Mouse (Mus musculus) ES-CJ7 (cell line): ENCODE measurements around the gene Mettl24.
A peak's percentile ranks its signal among the peaks of the same experiment; 100 is the strongest.

ENCODE experiments used
- DNase-seq: peaks from one replicate; pipeline ENCODE4 v3.0.0; 2011; ENCODE audit warnings: low read depth, low spot score

The Mettl24 gene

DNA sequence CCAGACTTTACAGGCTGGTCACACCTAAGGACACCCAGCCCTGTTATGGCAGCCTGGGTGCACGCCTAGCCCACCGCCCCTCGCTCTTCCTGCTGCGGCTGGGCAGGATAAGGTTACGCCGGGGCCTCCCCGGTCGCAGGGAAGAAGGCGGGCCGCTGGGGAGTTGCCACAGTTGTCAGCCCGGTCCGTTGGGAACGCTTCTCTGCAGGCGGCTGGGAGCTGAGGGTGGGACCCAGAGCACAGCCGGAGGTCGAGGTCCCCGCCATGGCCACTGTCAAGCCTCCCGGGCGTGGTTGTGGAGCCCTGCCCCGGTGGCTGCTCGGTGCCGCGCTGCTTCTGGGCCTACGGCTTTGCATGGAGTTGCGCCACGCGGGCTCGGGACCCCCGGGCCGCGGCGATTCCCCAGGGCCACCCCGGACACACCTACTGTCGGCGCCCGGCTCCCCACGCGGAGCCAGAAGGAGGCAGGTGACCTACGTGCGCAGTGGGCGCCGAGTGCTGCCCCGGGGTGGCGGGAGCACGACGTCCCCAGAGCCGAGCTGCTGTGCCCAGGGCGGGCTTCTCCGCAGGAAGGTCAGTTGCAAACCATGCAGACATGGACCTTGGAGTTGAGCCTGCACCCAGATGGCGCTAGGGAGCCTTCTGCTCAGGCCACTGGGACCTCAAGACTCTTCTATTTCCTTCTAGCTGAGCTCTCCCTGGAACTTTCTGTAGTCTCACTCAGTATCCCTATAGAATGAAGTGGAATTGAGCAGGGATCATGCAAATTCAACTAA is at the start of gene Mettl24:
TSS of gene Mettl24 (plus strand) at position 191 of the 776 bp plus-strand sequence.
- peak; percentile 69 for DNase-seq

DNA sequence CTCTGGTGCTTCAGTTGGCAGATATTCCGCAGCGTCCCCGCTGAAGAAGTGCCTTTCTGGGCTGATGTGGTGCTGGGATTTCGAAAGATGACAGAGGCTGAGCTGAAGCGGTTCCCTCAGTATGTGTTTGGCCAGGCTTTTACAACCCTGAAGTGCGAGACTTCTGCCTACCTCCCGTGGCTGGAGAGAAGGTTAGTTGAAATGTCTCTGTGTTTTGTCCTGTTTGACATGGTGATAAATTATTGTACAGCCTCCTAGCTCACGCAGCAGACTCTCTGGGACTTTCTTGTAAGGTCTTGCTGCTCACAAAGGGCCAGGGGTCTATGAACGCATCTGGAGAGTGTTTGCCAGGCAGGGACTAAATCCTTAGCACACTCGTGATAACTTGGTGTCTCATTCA is 45.8 kb upstream of the Mettl24 start:
- no peak for DNase-seq

DNA sequence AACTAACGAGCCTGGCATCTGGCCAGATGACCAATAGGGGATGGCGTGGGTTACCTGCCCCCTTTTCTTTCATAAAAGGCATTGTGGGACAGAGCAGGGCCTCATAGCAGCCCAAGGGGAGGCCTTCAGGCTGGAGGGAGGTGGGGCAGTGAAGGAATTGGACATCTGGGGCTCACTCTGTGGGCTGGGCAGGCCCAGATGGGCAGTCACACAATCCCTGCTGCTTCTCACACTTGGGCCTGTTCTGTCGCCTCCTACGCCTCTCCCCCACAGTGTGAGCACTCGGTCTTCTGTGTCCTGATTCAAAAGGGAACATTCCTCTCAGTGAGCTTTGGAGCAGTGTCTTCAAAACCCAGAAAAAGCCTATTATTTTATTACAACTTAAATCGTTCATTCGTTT is 44.8 kb upstream of the Mettl24 start:
- DNase-seq: no peak

DNA sequence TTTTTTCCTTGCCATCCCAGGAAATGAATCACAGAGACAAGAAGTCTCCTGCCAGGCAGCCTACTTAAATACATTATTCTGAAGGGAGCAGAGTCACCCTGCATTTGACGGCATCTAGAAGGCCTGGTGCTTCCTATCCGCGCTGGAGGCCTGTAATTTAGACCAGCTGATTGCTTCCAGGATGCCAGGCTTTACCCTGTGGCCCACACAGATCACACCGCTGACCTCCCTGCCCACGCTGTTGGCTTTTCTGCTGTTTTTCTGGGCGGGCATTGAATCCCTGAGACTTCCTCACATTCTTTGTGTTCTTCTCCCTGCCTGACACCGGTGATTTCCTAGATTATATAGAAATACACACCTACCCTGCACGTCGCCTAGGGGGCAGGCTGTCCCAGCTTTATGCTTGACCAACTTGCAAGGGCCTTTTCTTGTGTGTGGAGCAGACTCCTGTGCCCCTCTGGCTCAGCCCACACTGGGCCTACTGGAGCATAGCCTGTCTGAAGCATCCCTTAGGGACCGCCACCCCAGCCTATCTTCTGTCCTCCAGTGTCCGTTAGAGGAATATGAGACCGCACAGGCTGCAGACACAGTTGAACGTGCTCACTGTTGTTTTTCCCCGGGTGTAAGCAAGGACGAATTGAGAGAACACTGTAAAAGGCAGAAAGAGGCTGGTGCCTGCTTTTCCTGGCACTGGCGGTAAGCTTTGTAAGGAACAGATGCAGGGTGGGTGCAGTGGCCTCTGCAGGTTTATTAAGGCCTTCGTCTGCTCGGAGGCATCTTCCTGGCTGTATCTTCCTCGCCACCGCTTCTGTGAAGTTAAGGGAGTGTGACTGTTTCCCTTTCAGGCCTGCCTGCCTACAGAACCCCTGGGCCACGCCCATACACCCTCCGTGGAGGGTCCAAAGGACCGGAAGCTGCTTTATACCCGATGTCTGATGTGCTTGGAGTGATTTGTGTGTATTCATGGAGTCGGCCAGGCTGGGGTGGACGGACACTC is 44.0 kb upstream of the Mettl24 start:
- DNase-seq: peak; percentile 16

DNA sequence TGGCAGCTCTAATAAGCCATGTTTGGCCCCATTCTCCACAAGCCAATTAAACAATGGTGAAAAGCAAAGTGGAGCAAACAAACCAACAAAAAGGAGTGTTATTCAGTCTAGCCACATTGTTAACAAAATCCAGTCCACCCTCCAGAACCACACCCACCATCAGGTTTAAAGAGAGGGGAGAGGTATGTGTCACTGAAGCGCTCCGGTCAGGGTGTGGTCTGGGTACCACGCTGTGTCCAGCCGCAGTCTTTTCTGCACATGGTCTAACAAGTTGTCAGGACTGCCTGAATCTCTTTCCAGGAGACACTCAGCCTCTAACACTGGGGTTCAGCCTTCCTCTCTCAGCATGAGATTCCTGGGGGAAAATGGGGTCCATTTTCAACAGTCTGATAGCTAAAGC is 42.7 kb upstream of the Mettl24 start:
- peak; percentile 51 for DNase-seq

DNA sequence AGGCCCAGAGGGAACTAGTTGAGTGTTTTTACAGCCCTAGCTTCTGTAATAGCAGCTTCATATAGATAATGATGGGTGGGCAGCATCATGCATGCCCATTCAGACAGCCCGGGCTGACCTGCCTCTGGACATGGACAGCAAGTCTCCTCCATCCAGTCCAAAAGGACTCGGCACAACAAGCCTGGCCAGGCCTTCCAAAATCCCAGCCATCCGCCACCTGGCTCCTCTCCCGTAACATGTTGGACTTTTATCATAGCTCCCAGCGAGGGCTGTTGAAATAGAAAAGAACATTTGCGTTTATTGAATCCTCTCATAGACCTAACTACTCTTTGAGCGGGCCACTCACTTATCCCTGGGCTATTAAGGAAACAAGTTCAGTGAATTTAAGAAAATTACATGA is 41.2 kb upstream of the Mettl24 start:
- no peak for DNase-seq

DNA sequence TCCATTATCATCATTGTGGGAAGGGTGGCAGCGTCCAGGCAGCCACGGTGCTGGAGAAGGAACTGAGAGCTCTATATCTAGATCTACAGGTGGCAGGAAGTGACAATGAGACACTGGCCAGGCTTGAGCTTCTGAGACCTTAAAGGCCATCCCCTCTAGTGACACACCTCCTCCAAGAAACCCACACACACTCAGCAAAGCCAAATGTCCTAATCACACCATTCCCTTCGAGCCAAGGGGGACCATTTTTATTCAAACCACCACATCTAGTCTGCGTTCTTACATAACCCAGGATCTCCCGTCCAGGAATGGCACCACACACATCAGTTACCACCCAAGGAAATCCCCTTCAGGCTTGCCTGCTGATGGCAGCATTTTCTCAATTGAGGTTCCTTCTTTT is 40.0 kb upstream of the Mettl24 start:
- no peak for DNase-seq

DNA sequence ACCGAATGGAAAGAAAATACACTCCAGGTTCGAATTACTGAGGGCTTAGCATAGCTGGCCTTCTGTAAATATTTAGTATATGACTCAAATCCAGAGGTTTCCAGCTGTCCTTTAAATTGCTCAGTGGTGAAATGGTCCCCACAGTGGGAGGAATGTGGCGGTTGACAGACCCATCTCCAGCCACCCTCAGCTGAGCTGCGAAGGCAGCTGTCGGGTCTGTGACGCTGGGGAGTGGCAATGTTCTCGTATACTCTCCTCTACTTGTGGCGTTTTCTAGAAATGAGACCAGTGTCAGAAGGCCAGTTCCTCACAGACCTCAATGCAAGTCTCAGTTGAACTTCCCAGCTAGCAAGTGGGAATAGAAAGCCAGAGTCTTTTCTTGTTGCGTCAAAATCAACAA is 38.6 kb upstream of the Mettl24 start:
- no peak for DNase-seq

DNA sequence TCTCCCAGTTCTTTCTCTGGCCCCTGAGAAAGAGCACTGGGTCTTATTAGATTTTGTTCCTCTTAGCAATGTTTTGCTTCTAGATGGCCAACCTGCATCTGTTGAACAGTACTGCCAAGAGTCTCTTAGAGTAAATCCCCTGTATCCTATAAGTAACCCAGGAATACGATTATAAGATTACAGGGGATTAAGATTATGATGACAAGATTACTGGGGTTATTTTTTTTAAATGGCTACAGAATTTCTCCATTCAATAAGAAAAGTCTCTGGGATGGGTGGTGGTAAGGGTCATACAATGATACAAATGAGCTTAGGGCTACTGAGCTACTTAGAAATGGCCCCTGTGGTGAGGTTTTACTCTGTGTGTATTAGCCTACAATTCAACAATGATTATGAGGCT is 37.7 kb upstream of the Mettl24 start:
- no peak for DNase-seq

DNA sequence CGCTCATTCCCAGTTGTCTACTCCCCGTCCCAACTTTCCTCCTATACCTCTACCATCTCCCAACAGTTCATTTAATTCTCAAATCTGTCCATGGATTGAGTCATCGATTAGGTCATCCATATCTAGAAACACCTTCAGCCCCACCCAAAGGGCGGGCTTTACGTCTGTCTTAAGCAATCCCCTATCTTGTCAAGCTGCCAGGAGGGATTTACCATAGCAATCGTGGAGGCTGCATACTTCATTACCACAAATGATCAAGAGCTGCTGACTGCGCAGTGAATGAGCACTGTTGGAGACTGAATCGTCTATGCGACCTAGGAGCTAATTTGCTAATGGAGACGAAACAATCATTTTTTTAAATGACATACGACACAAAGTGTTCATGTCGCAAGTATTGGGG is 34.3 kb upstream of the Mettl24 start:
- DNase-seq: no peak

DNA sequence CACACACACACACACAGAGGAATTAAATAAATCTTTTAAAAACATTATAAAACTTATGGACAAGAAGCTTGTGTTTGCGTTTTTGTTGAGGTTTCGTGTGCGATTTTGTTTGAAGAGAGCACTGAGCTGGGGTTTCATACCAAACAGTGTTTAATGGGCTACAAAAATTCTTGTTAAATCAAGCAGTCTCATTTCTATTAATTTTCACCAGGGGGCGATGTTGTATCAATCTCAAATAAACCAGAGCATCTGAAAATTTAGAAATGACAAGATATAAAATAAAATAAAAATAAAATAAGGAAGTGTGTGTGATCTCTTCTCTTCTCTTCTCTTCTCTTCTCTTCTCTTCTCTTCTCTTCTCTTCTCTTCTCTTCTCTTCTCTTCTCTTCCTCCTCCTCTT is 33.4 kb upstream of the Mettl24 start:
- DNase-seq: peak; percentile 21

DNA sequence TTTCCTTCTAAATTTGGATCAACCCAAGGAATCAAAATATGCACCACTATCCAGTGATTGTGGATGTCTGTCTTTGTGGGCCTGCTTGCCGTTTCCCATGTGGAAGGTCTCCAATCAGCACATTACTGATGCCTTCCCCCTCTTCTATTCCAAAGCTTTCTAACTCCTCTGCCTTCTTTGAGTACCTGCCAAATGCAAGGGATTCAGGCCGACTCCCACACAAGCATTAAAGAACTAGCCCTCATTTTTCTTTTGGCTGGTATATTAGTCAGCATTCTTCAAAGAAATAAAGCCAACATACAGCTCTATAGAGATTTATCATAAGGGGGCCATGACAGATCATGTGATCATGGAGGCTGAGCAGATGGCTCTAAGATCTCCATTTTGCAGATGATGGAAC is 31.4 kb upstream of the Mettl24 start:
- DNase-seq: no peak

DNA sequence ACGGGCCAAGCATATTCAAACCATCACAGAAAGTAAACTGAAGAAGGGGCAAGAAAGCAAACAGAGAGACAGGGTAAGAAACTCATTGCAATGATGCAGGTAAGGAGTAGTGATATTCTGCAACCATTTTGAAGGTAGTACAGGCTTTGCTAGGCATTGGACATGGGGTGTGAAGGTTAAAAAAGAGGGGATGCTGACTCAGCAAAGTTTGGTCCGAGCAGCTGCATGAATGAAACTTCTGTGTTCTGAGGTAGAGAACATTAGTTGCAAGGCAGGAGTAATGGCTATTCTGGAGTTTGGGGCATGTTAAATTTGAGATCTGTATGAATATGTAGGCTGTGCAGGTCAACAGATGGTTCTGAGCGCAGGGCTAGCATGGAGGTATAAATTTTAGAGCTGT is 17.8 kb upstream of the Mettl24 start:
- no peak for DNase-seq

DNA sequence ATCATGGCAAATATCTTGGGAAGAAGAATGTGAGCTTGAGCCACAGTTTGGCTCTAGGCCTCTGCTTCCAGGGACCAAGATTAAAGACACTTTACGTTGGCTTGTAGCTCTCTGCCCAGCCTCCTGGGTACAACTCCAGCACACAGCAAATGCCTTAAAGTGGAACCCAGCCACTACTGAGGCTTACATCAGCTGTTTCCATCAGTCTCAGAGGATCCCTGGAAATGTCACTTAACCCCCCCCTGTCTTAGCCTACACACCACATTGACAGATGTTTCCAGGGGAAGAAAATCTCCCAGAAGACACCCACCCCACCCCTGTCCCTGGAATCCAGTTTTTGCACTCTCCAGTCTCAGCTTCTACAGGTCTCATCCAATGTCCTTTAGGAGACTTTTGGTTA is 16.1 kb upstream of the Mettl24 start:
- no peak for DNase-seq

DNA sequence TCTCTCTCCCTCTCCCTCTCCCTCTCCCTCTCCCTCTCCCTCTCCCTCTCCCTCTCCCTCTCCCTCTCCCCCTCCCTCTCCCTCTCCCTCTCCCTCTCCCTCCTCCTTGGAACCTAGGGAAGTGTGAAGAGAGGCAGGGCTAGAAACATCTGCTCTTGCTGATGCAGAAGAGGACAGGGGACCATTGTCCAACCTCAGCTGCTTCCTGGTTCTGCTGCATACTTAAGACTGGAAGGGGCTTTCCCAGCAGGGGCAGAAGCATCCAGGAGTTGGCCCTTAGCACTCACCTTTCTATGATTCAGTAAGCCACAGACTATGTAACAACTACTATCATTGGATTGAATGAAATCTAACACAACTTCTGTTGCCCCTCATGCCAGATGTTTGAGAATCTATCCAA is 14.4 kb upstream of the Mettl24 start:
- no peak for DNase-seq

DNA sequence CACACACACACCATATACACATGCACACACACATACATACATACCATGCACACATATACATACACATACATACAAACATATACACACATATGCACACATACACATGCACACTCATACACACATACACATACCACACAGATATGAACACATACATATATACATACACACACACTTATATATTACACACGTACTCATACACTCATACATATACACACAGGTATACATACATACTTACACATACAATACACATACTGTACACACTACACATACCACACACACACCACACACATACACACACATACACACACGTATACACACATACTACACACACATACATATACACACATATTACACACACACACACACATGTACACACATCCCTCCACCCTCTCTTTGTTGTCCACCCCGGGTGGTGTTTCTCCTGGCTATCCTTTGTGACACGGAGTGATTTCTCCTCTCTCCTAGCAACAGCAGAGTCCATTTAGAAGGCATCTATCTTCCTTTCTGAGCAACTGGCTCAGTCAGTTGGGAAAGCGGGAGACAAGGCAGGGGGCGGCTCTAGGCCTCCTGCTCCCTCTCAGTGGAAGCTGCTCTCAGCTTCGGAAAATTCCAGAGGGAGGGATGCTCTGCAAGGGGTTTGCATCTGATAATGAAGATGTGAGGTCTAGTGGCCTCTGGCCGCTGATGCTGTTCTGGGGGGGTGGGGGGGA is 10.3 kb upstream of the Mettl24 start:
- no peak for DNase-seq

DNA sequence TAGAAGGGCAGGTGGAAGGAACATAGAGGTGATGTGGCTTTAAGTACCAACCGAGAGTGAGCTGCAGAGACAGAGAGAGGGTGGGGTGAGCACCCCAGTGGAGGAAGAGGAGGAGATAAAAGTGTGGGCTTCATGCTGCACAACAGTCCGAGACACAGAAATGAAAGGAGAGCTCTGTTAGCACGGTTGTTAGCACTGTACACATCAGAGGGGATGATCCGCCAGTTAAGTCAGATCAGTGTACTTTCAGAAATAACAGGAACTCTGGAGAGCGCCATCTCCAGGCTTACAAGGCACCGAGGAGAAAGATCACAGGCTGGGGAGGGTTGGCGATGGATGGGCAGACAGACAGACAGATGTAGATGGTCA is 9.8 kb upstream of the Mettl24 start:
- DNase-seq: no peak

DNA sequence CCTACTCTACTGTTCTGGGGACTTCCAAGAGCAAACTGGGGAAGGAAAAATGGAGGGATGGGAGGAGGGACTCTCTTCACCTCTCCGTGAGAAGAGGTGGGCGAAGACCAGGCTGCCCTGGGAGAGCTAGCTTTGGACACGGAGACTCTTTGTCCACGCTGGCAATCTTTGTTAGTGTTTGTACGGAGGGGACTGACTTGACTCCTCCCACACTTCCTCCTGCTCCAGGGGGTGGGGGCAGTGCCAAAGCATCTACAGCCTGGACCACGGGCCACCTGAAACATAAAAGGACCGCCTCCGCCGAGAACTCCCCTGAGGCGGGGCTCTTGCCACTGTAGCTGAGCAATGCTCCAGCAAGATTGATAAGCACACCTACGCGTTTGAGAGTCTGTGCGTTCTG is 8.9 kb upstream of the Mettl24 start:
- DNase-seq: no peak

DNA sequence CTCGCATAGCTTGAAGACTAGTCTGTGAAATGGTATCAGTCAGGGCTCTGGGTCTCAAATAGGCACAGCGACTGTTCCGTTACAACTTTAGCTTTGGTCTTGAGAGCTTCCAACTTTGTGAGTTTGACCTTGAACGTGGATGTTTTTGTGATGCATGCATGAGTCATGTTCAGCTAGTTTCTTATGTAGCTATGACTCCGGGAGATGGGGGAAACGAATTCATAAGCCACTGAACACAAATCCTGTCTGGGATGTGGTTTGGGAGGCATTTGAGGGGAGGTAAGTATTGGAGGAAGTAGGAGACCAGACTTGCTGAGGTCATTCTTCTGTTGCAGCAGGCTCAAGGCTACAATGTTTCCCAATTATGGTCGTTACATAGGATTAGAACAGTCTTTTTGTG is 7.2 kb upstream of the Mettl24 start:
- no peak for DNase-seq

DNA sequence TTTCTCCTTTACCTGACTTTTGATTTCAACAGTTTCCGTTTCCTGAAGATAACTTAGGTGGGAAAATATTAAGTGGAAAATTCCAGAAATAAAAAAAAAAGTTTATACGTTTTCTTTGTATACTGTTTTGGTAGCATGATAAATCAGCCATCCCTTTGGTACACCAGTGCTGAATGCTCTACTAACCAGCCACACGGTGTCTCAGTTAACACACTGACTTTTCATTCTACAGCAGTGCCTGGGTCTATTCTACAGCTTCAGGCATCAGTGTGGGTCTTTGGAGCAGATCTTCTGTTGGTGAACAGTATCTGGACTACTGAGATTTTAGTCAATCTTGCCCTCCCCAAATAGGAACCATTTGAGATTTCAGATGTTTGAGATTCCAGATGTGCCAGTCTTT is 4.6 kb upstream of the Mettl24 start:
- no peak for DNase-seq

DNA sequence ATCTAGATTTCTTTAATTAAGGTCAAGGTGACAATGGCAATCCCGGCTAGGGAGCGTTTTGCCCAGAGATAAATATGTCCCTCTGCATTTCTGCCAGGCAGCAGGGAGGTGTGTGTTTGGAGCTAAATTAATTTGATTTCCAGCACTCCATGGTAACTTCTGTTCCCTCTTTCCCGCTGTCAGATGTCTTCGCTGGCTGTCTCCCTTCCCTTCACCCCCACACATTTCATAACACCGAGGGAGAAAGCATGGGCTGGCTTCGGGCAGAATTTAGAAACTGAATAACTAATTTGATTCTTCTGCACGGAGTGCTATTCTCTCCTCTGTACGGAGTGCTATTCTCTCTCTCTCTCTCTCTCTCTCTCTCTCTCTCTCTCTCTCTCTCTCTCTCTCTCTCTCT is 612 bp upstream of the Mettl24 start:
- DNase-seq: no peak

DNA sequence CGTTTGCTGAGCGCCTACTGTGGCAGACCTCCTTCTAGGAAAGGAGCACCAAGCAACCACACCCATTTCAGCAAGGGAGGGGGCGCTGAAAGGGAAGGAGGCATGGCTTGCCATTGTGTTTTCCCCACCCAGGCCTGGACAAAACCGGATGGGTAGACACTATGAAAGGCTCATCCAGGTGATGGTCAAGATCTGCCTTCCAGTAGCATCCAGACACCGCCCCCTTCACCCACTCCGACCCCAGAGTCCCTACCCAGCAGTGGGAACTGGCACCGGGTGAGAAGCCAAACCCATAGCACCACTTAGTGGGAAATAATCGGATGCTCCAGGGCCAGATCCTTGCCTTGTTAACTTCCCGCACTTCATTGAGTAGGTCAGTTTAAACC is 779 bp downstream of the Mettl24 start:
- DNase-seq: no peak
